Mouse (Mus musculus) gastrocnemius, postnatal 36 days (tissue): Measurements from ENCODE around the gene Gsk3a. TPM values are rescaled to one million over a fixed set of nuclear protein-coding genes. Genes with fewer than 3 reads are reported as not detected.
A peak's percentile ranks its signal among the peaks of the same experiment; 100 is the strongest.

Experiments used
- DNase-seq, 2 experiments: peaks; one replicate each; pipeline ENCODE4 v3.0.0; 2022
- intact Hi-C: fragments of 180-260 bp; cut with DNase I; formaldehyde crosslinking; loops from one replicate; pipeline ENCODE4 v1.15.1; 2025
- microRNA-seq, 2 experiments: library from miRNA; unstranded; fragments of <30 nt; microRNA quantifications; one replicate each; pipeline ENCODE4 v1.2.0; 2021
- total RNA-seq, 2 experiments: library from RNA; stranded (reverse); gene quantifications; 2 replicates each; pipeline ENCODE4 v1.2.3; 2021

Gene Gsk3a
- total RNA-seq, 2 experiments from 2014 or later, result 64.0 to 69.6 TPM

DNA sequence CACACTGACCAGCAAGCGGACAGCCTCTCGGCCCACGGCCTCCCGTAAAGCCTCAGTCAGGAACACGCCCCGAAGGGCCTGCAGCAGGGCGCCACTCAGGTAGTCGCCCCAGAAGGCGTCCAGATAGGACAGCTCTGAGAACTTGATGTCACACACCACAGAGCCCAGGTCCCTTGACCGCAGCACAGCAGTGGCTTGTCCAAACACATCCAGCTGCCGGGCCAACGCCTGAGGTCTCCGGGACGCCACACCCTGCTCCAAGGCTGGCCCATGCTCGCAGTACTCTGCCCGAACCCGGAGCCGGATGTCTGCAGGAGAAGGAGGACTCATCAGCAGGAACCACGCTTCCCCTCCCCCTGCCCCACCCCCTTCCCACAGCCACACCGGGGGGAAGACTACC is 34.0 kb downstream of the Gsk3a start:
- DNase-seq, result no peak
- intact Hi-C loops, result no loop called here

DNA sequence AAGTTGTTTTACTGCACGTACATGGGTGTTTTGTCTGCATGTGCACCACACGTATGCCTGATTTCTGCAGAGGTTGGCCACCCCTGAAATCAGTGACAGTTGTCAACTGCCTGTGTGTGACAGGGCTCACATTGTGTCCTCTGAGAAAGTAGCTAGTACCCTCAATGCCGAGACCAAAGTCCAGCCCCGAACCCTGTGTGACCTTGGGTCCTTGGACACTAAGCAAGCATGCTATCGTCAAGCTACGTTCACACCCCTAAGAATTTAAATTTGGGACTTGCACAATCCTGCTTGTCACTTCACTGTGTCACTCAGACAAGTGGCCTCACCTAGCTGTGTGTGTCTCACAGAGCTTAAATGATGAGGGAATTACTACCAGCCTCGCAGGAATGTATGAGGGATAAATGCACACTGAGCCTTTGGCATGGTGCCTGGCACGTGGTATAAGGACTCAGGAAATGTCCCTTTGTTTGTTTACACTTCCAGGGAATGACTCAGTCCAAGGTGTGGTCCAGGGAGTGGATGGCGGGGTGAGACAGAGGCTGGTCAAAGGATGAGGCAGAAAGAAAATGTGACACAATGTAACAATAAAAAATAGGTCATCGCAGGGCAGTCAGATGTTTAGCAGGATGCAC is 40.1 kb downstream of the Gsk3a start:
- intact Hi-C loops, result no loop called here
- DNase-seq, result no peak

DNA sequence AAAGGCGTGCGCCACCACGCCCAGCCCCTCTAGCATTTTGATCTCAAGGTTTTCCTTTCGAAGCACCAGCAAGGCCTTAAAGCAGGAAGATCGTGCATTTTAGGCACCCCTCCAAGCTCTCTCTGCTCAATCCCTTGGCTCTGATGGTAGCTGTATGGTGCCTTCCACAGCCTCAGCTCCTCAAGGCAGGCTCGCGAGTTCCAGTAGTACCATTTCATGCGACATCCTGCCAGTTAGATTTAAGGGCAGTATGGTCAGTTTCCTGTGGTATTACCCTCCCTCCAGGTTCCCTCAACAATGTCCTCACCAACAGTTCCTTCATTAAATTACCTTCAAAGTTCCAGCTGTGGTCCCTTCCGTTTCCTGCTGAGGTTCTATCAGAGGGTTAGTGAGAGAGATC is 41.5 kb downstream of the Gsk3a start:
- intact Hi-C loops, result no loop called here
- DNase-seq, result no peak

DNA sequence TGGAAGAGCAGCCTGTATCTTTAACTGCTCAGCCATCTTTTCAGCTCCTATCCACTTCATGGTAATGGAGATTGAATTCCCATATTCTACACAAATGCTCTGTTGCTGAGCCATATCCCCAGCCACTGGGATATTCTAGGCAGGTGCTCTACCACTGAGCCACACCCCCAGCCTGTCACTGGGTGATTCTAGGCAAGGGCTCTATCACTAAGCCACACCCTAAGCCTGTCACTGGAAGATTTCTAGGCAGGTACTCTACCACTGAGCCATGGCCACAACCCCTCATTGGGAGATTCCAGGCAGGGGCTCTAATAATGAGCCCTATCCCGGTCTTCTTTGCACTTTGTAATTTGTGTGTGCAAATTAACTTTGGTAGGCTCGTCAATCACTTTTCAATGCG is 42.5 kb downstream of the Gsk3a start:
- intact Hi-C loops, result no loop called here
- DNase-seq, result no peak

DNA sequence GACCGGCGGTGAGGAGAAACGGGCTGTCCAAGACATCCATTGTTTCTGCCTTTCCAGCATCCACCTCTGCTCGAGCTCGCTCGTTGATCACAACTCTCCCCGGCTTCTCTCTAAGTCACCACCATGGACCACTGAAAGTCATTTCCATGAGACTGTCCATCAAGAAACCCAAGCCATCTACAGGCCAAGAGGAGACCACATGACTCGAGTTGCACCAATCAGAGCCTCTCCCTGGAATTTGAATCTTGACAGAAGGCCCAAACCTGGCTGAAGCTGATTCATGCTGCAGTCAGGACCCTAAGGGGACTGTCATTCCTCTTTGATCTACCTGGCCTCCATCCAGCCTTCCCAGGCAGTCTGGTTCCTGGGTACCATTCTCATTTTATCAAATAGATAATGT is 45.5 kb downstream of the Gsk3a start:
- no peak for DNase-seq
- intact Hi-C loops, result no loop called here

DNA sequence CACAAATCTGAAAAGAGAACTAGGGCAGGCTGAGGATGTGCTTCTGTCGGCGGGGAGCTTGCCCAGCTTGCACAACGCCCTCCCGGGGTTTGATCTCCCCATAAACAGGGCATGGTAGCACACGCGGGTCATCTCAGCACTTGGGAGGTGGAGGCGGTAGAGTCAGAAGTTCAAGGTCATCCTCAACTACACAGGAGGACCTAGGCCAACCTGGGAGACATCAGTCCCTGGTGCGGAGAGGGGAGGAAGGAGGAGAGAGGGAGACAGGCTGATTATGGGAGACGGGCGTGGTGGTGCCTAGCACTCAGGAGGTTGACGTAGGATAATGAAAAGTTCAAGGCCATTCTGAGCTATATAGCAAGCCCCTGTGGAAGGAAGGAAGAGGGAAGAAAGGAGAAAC is 46.8 kb downstream of the Gsk3a start:
- intact Hi-C loops, result no loop called here
- DNase-seq, result no peak

DNA sequence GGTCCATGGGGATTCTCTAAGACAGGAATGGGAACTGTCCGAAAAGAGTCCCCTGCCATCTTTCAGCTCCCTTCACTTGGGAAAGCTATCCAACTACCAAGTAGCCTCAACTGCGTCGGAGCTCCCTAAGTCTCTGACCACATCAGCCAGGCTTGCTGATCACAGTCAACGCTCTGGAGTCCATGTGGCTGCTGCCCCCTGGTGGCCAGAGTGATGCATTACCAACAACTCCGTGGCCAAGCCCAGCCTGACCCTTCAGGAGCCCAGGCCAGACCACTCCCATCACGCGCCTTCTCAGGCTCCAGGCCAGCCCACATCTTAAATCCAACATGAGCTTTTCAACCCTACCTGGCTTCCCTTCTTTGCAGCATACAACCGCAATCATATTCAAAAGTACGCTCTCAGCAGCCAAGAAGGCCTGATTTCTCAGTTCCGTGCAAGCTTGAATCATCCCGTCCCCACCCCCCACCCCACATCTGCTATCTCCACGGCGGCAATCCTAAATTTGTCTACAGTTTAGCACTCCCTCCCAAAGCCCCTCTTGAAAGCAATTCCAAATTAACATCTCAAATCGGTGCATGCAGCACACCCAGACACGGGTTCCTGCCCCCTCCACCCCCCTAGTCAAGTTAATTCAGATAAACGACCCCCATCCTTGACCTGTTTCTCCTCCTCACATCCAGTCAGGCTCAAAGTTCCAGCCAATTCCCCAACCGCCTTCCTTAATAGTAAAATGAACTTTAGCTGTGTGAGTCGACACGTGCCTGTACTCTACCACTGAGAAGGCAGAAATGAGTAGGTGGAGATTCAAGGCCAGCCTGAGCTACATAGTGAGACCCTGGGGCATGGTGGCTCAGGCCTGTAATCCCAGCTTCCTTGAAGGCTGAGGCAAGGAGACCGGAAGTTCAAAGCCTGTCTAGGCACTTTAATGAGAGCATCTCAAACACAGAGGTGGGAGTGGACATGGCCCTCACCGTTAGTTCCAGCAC is 49.7 kb downstream of the Gsk3a start:
- intact Hi-C loops, result loop anchor here (2.0 kb wide), 1 partner anchor 55 kb away; no protein-coding TSS in a partner anchor
- peak; percentile 82 to 83 for DNase-seq

DNA sequence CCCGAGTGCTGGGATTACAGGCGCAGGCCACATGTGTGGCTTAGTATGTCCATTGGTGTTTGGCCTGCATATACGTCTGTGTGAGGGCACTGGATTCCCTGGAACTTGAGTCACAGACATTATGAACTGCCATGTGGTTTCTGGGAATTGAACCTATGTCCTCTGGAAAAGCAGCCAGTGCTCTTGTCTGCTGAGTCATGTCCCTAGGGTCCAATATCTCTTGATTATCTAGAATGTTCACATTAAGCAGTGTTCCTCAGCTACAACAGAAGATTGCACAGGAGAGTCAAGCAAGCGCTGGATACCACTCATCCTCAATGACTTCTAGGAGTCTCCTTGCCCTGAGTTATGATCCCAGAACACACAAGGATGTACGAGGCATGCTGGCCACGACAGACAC is 53.6 kb downstream of the Gsk3a start:
- no peak for DNase-seq
- intact Hi-C loops, result no loop called here

DNA sequence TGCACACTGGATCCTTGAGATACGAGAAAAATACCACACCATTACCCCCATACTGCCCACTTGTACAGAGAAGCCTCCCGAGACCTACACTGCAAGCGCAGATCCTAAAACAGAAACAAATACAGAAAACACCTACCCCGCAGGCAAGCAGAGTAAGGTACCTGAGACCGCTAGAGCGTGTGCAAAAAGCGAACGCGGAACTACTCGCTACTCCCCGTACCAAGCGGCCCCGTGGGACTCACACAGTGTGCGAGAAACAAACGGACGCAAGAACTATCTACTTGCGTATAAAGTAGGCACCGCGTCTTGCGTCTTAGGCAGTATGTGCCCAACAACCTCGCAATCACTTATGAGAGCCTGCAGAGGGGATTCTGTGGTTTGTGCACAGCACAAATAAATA is 55.8 kb downstream of the Gsk3a start:
- intact Hi-C loops, result no loop called here
- no peak for DNase-seq

DNA sequence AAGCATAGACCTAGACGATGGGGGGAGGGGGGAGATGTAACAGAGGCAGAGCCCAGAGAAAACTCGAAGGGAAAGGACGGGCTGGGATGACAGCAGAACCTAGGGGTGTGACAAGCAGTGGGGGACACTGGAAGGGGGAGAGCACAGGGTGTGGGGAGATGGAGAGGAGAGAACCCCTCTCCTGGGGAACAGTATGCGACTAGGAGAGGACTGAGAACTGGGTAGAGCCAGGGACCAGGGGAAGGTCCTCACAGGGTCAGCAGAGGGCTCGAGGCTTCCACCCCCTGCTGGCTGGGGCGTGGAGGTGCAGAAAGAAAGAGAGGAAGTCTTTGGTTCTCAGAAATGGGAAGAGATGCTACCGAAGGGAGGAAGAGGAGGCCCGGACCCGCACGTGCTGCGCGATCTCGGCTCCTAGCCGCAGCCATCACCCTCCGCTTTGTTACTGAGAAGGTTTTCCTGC is 56.3 kb downstream of the Gsk3a start:
- intact Hi-C loops, result no loop called here
- DNase-seq, result no peak

DNA sequence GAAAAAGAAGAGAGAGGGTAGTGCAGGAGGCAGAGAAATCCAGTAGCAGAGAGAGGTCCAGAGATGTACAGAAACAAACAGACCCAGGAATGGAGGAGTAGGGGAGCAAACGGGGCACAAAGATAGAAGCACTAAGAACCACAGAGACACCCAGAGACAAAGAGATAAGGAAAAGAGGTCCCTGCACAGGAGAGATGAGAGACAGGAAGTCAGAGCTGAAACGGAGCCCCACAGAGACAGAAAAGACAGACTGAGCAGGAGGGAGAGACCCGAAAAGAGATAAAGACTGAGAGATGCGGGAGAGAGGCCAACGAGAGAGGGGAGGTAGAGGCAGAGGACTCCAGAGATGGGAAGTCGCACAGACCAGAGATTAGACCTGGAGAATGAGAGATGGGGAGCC is 57.1 kb downstream of the Gsk3a start:
- no peak for DNase-seq
- intact Hi-C loops, result no loop called here

DNA sequence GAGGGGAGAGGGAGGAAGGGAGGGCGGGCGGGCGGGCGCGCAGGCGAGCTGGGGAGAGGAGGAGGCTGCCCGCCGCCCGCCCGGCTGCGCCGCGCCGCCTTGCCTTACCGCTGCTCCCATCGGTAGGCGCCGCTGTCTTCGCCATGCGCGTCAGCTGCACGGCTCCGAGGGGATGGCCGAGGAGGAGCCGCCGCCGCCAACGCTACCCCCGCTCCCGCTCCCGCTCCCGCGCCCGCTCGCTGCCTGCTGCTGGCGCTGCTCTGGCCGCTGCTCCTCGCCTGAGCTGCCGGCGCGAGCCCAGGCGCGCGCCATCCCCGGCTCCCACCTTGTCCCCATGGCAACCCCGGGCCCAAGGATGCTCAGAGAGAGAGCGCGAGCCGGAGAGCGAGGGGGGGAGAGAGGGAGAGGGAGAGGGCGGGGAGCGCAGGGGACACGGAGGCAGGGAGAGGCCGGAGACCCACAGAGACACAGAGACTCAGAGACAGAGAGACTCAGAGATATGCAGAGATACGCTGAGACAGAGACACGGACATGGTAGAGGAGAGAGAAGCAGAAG is 58.0 kb downstream of the Gsk3a start, which contains the start of gene Pou2f2:
Gene Pou2f2, minus strand, starts transcription at position 121 of the 556 bp plus-strand sequence.
- DNase-seq, result peak; percentile 44 to 46
- intact Hi-C loops, result no loop called here

DNA sequence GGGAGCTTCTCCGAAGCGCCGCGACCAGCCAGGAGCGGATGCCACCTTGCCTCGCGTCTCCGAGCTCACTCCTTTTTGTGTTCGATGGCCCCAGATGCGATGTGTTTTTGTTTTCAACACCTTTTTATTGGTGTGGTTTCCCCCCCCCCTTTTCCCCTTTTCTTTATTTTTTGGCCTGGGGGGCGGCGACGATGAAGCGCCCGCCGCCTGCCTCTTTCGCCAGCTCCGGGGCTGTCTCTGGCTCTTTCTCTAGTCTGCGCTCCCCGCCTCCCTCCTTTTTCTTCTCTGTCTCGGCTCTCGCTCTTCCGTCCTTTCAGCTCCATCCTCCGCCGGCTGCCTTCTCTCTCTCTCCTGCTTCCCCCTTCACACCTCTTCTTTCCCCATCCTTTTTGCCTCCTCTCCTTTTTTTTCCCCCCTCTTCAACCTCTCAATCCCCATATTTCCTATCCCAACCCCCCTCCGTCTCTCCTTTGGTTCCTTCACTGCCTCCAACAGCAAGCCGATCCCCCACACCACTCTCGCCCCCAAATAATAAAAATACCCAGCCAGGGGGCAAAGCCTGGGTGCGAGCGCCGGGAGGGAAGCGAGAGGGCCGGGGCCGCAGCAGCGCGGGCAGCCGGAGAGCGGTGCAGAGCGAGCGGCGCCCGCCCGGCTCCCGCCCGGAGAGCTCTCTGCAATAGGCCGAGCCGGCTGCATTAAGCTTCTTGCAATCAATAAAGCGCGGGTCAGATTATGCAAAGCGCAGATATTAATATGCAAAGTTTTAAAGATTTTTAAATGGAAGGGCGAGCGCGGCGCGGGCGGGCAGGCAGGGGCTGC is 58.7 kb downstream of the Gsk3a start:
- intact Hi-C loops, result no loop called here
- no peak for DNase-seq

DNA sequence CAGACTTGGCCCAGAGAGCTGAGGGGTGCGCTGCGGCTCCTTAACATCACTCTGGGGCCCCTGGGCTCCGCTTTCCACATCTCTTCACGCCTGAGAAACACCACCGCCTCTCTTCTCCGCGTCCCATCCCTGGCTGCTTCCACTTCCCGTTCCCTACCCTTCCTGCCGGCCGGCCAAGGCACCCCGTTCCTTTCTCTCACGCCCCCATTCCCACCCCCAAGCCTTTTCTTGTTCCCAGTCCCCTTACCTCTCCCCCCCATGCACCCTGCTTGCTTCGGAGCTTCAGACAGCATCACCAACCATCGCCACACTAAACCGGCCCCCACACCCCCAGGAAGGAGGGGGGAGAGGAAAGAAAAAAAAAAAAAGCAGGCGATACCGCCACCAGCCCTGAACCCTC is 59.3 kb downstream of the Gsk3a start:
- intact Hi-C loops, result no loop called here
- DNase-seq, result no peak

Small RNA genes within 50 kb of the gene (microRNA-seq; reads per million reads assigned to microRNA genes)
- gene Mir7048, result 0 to 0.36 reads per million in 2 experiments

Other genes starting within 250 kb of the Gsk3a start
- gene Atp1a3, start 231.9 kb downstream of the Gsk3a start, total RNA-seq, result under 1 TPM; 0.08 to 0.15 TPM
- 1 to 10 TPM; 2.6 to 3.2 TPM for gene Grik5, start 165.5 kb downstream of the Gsk3a start, total RNA-seq
- gene Zfp574, start 165.3 kb downstream of the Gsk3a start, total RNA-seq, result 1 to 10 TPM; 6.0 to 8.0 TPM
- under 1 TPM; 0.10 to 0.72 TPM for gene Pou2f2, start 58.1 kb downstream of the Gsk3a start, total RNA-seq
- 10 to 100 TPM in 1 of 2 experiments, 1 to 10 TPM in 1; 8.4 to 10.7 TPM for gene Dedd2, start 17.2 kb downstream of the Gsk3a start, total RNA-seq
- 1 to 10 TPM; 4.1 to 5.5 TPM for gene Zfp526, start 16.4 kb downstream of the Gsk3a start, total RNA-seq
- 1 to 10 TPM; 5.0 to 6.1 TPM for gene Erf, start 12.9 kb upstream of the Gsk3a start, total RNA-seq
- 10 to 100 TPM; 31.4 to 37.6 TPM for gene Cic, start 29.9 kb upstream of the Gsk3a start, total RNA-seq
- 1 to 10 TPM in 1 of 2 experiments, under 1 TPM in 1; 0.86 to 1.3 TPM for gene Pafah1b3, start 60.1 kb upstream of the Gsk3a start, total RNA-seq
- gene Prr19, start 63.6 kb upstream of the Gsk3a start, total RNA-seq, result not detected
- not detected for gene Tmem145, start 68.3 kb upstream of the Gsk3a start, total RNA-seq
- 10 to 100 TPM; 16.3 to 16.6 TPM for gene Megf8, start 79.3 kb upstream of the Gsk3a start, total RNA-seq
- not detected for gene Cnfn, start 131.9 kb upstream of the Gsk3a start, total RNA-seq
- gene Lipe, start 160.9 kb upstream of the Gsk3a start, total RNA-seq, result 10 to 100 TPM; 18.6 to 20.6 TPM
- not detected for gene Cxcl17, start 175.0 kb upstream of the Gsk3a start, total RNA-seq
- 1 to 10 TPM; 3.0 to 6.1 TPM for gene Ceacam1, start 239.8 kb upstream of the Gsk3a start, total RNA-seq